In genomic region chr19:10904927-10905727, GRCm38 (mm10) we compare ENCODE assay signal across 8 mouse cellular contexts. TPM values are rescaled to one million over a fixed set of nuclear protein-coding genes. Genes with fewer than 3 reads are reported as not detected.
DNase-seq lines count a peak whose midpoint lies in the region; ATAC-seq lines count a peak whose summit lies in the region.

No protein-coding gene starts in this region.

- WGBS in lung, embryonic 15.5 days, result 32% methylated on average over 7 of the region's 7 CpGs
- 35% methylated on average over 7 of the region's 7 CpGs for WGBS in stomach, embryonic 15.5 days

- H3K27me3 ChIP-seq in lung, embryonic 15.5 days, result no peaks in the 10 kb centered on the region
- no peaks in the 10 kb centered on the region for H3K27me3 ChIP-seq in stomach, embryonic 15.5 days (replicated peaks)

- H3K9me3 ChIP-seq in lung, embryonic 15.5 days, result no peaks in the 10 kb centered on the region
- no peaks in the 10 kb centered on the region for H3K9me3 ChIP-seq in stomach, embryonic 15.5 days

- peak; percentile 83 for ATAC-seq in frontal cortex, adult (ENCODE audit: low TSS enrichment)
- peak; percentile 87 for ATAC-seq in lung, embryonic 15.5 days (ENCODE audit: borderline replicate concordance, extremely low read depth, low FRiP score, low TSS enrichment)
- ATAC-seq in stomach, embryonic 15.5 days (ENCODE audit: insufficient read depth, low FRiP score, low read depth), result peak; percentile 75

- DNase-seq in spleen, adult 18-20 months, result peak; percentile 13 to 14
- DNase-seq in spleen, postnatal 14 days (ENCODE audit: low spot score in 2 of 2), result no peak
- DNase-seq in heart, postnatal 25 days (ENCODE audit: low spot score), result peak; percentile 71
- DNase-seq in layer of hippocampus, adult 8-10 months (ENCODE audit: low spot score in 2 of 2), result peak; percentile 55 to 83
- no peak for DNase-seq in cerebellum, postnatal 4 days (ENCODE audit: low spot score in 2 of 2)

- intact Hi-C loops in heart, postnatal 25 days (cut with DNase I), result no loop called here

- no peak overlapping the region for H3K4me3 ChIP-seq in lung, embryonic 15.5 days
- H3K4me3 ChIP-seq in stomach, embryonic 15.5 days (replicated peaks), result no peak overlapping the region

- 0 out of 2 replicates have a peak overlapping the region, but pooled peaks have one; percentile 7 for H3K9ac ChIP-seq in lung, embryonic 15.5 days
- no peak overlapping the region for H3K9ac ChIP-seq in stomach, embryonic 15.5 days

- H3K4me1 ChIP-seq in lung, embryonic 15.5 days, result peaks cover 40% of the 10 kb centered on the region
- peaks cover 19% of the 10 kb centered on the region; the same call in 1 of the 2 replicates for H3K4me1 ChIP-seq in stomach, embryonic 15.5 days

- H3K4me2 ChIP-seq in lung, embryonic 15.5 days, result peak overlapping the region; percentile 21
- H3K4me2 ChIP-seq in stomach, embryonic 15.5 days, result peak overlapping the region; percentile 32; the same call in 1 of the 2 replicates

- peak overlapping the region; percentile 90 for H3K27ac ChIP-seq in lung, embryonic 15.5 days
- peak overlapping the region; percentile 91 for H3K27ac ChIP-seq in stomach, embryonic 15.5 days

- peaks cover 68% of the 10 kb centered on the region for H3K36me3 ChIP-seq in lung, embryonic 15.5 days
- peaks cover 38% of the 10 kb centered on the region for H3K36me3 ChIP-seq in stomach, embryonic 15.5 days

RNA-seq across cellular contexts. Expression of gene Prpf19, which starts 10.1 kb away (rescaled TPM):
- total RNA-seq in heart, postnatal 25 days (2021), result 100 to 1,000 TPM; 213 to 229 TPM
- total RNA-seq in layer of hippocampus, adult 8-10 months (2022), result 100 to 1,000 TPM; 188 to 216 (median 197) TPM
- polyA plus RNA-seq in lung, embryonic 15.5 days (2015; fragmentation: Nextera tagmentation; extraction: Ambion mirVana), result 35.8 and 39.8 TPM in 2 replicates
- 37.9 and 42.6 TPM in 2 replicates for polyA plus RNA-seq in stomach, embryonic 15.5 days (2015; fragmentation: Nextera tagmentation; extraction: Ambion mirVana)

RNA-seq across cellular contexts. Expression of gene Zp1, which starts 15.3 kb away (rescaled TPM):
- total RNA-seq in heart, postnatal 25 days (2021), result not detected
- total RNA-seq in layer of hippocampus, adult 8-10 months (2022), result not detected
- not detected in 2 replicates for polyA plus RNA-seq in lung, embryonic 15.5 days (2015; fragmentation: Nextera tagmentation; extraction: Ambion mirVana)
- not detected in 2 replicates for polyA plus RNA-seq in stomach, embryonic 15.5 days (2015; fragmentation: Nextera tagmentation; extraction: Ambion mirVana)

RNA-seq across cellular contexts. Expression of gene Tmem109, which starts 23.3 kb away (rescaled TPM):
- total RNA-seq in heart, postnatal 25 days (2021), result 10 to 100 TPM; 82.8 to 87.8 TPM
- 10 to 100 TPM; 48.5 to 57.8 (median 54.0) TPM for total RNA-seq in layer of hippocampus, adult 8-10 months (2022)
- polyA plus RNA-seq in lung, embryonic 15.5 days (2015; fragmentation: Nextera tagmentation; extraction: Ambion mirVana), result 138 TPM in 2 replicates
- polyA plus RNA-seq in stomach, embryonic 15.5 days (2015; fragmentation: Nextera tagmentation; extraction: Ambion mirVana), result 112 and 118 TPM in 2 replicates

RNA-seq across cellular contexts. Expression of gene Ptgdr2, which starts 31.8 kb away (rescaled TPM):
- under 1 TPM in 1 of 2 experiments, not detected in 1; 0.08 TPM for total RNA-seq in heart, postnatal 25 days (2021)
- under 1 TPM in 2 of 4 experiments, not detected in 2; 0.16 to 0.35 TPM for total RNA-seq in layer of hippocampus, adult 8-10 months (2022)
- 0.09 and 0.11 TPM in 2 replicates for polyA plus RNA-seq in lung, embryonic 15.5 days (2015; fragmentation: Nextera tagmentation; extraction: Ambion mirVana)
- 0.08 TPM in 1 of 2 replicates, not detected in the other for polyA plus RNA-seq in stomach, embryonic 15.5 days (2015; fragmentation: Nextera tagmentation; extraction: Ambion mirVana)

RNA-seq across cellular contexts. Expression of gene Tmem132a, which starts 35.4 kb away (rescaled TPM):
- total RNA-seq in heart, postnatal 25 days (2021), result 10 to 100 TPM; 15.6 to 17.9 TPM
- 100 to 1,000 TPM; 132 to 156 (median 148) TPM for total RNA-seq in layer of hippocampus, adult 8-10 months (2022)
- polyA plus RNA-seq in lung, embryonic 15.5 days (2015; fragmentation: Nextera tagmentation; extraction: Ambion mirVana), result 75.9 TPM in 2 replicates
- 59.9 and 65.6 TPM in 2 replicates for polyA plus RNA-seq in stomach, embryonic 15.5 days (2015; fragmentation: Nextera tagmentation; extraction: Ambion mirVana)

Comparison
In these comparisons a context has a peak if more than half of its experiments do, and no peak if none do; other contexts are left out.
1. DNase-seq: peak in spleen, adult 18-20 months (2 of 2), heart, postnatal 25 days (single experiment) and layer of hippocampus, adult 8-10 months (2 of 2); none in spleen, postnatal 14 days (0 of 2) and cerebellum, postnatal 4 days (0 of 2).
2. Peak in every context shown above with its lines, with median percentiles within 50 percentile points of each other: ATAC-seq.